Mouse (Mus musculus) c-Kit-positive CD71-positive TER-119-positive erythroid progenitor cells, embryonic 14.5 days (primary cell): ENCODE measurements around the gene Adora3.

Experiments
- DNase-seq: peaks from one replicate; pipeline ENCODE4 v3.0.0-alpha.2; 2013; ENCODE audit warnings: low spot score

The Adora3 gene

DNA sequence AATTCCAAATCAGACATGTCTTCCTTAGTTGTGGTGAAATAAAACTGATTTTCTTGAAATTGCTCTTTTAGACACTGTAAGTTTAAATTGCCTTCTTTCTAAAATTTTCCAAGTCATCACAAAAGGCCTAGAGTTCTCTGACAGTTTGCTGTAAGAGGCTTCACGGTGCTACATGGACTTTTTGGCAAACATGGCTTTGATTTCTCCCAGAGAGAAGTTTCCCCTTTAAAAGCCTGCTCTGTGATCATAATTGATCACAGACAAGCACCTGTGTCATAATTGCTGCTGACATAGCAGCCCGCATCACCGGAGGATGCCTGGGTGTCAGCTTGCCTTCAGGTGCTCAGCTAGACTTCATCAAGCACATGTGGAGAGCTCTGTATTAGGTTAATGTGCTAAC, at the start of gene Adora3, which contains the start of gene Tmigd3:
Adora3 (plus strand) TSS at position 301 of the 400 bp plus-strand sequence.
Tmigd3 (plus strand) TSS at position 346 of the 400 bp plus-strand sequence.
- no peak for DNase-seq

GRCm38 (mm10) chr3:105821504-105821903, 49.2 kb upstream of the Adora3 start:
- DNase-seq, result no peak

DNA sequence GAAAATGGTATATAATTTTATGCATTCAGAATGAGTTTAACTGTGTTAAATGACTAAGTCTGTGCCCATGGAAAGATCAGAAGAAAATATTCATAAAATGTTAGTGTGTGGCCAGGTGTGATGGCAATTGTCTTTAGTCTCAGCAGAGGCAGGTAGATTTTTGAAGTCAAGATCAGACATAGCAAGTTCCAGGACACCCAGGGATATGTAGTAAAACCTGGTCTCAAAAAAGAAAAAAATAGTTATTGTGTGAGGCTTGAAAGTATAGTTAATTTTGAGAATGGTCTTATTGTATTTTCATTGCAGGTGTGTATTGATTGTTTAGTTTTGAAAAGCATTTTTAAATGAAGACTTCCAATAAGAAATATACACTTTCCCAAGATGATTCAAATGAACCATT, 47.0 kb upstream of the Adora3 start:
- DNase-seq, result no peak

DNA sequence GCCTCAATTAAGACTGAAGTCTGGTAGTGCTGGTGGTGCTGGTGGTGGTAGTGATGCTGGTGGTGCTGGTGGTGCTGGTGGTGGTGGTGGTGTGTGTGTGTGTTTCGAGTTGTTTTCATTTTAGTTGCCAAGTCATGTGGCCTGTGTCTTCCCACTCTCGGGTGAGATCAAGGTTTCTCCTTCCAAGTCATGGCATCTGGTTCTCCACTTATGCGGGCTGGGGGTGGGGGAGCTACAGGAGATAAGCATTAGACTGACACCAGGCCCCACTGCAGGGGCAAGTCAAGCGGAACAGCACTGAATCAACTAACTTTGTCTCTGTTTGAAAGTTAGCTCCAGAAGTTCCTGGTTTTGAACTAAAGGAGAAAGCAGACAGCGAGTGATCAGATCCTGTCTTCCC, 46.6 kb upstream of the Adora3 start:
- DNase-seq, result no peak

DNA sequence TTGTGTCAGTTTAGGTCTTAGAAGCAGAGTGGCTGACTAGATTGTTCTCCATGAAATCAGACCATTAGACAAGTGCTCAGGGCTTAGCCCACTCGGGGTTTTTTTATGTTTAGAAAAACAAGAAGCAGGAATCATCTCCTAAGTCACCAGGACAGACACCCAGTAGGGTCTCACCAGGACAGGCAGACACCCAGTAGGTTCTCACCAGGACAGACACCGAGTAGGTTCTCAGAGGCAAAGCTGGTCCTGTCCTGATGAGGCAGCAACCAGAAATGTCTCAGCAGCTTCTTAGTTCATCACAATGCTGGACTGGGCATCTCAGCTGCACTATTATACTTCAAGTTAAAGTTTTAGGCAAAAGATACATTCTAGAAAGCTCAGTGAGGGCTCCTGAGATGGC, 46.0 kb upstream of the Adora3 start:
- DNase-seq, result no peak

DNA sequence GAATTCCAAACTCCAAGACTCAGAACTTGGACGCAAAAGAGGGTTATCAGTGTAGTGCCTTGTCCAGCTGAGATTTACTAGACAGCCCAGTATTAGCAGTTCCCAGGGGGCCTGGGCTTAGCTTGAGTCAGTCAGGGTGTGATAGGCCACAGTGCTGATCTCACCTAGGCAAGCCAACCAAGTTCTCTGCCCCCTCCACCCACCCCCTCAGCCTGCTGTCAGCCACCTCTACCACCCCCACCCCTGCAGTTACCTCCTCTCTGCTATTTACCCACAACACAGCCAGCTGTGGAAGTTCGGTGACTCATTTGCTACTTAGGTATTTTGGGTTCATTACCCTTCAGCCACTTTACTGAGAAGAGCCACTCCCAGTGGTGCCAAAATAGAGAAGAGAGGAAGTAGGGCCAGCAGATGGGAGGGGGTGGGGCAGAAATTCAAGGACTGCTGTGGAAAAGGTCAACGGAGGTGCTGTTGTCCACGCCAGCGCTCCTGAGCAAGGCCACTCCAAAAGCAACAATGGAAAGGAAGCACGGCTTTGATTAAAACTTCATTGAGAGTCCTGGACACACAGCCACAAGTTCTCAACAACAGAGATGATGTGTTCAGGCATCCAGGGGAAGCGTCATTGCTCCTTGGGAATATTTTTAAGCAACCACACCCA, 45.0 kb upstream of the Adora3 start:
- DNase-seq, result no peak

- DNase-seq, result no peak
Observed at GRCm38 (mm10) chr3:105831584-105831983, 39.1 kb upstream of the Adora3 start.

DNA sequence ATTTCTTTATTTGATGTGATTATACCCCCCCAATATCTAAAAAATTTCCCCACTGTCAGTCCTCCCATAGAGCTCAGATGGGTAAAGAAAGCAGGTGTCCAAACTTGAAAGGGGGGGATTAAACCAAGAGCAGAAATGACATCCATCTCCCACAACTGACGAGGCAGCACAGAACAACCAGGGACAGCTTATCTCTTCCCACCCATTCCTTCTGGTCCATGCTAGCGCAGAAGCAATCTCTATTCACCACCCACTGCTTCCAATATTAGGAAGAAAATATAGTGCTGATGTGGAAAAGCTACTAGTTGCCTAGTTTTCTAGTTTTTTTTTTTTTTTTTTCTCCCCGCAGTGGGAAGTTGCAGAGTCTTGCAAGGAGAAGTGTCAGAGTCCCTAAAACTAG, 34.8 kb upstream of the Adora3 start:
- no peak for DNase-seq

DNA sequence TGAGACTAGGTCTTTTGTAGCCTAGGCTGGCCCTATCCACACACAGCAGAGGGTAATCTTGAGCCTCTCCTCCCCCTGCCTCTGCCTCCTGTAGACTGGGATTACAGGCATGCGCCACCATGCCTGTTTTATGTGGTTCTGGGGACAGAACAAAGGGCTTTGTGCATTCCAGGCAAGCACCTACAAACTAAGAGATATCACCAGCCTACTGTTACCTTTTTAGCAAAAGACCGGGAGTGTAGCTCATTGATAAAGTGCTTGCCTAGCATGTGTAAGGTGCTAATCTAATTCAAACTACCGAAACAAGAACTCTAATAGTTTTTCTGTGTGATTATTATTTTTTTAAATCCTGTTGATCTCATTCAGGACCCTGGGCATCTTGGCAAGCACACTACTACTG, 33.8 kb upstream of the Adora3 start:
- DNase-seq, result no peak

GRCm38 (mm10) chr3:105838655-105839054, 32.0 kb upstream of the Adora3 start:
- no peak for DNase-seq

GRCm38 (mm10) chr3:105839836-105840235, 30.8 kb upstream of the Adora3 start:
- DNase-seq, result no peak

DNA sequence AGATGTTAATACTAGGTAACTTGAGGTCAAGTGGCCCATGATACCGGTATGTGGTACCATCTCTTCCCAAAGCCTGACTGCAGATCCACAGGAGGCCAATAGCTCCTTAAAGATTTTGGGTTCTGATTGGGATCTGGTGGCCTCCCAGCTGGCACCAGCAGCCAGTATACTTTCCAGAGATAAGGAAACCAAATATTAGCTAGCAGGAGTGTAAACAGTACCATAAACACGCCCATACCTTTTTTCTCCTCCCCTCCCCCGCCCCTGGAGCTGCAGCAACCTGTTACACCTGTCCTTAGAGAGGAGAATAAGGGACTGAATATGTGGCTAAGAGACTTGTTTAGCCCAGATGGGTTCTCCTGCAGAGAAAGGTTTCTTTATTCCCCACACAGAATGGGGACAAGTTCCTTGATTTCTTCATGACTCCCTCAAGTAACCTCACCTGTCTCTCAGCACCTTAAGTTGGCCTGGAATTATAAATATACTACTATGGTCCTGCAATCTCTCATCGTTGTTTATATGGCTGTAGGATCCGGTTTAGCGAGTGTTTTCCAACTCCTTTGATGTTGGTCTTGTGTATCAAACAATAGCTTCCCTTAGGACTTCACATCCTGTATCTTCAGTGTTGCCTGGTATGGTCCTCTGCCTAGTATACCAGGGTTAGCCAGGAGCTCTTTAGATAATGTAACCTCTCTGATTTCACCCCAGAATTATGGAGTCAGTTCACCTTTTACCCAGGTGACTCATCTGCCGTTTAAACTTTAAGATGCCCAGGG, 24.2 kb upstream of the Adora3 start:
- no peak for DNase-seq

- no peak for DNase-seq
Observed at GRCm38 (mm10) chr3:105853781-105854180, 16.9 kb upstream of the Adora3 start.

- DNase-seq, result no peak
Observed at GRCm38 (mm10) chr3:105854786-105855185, 15.9 kb upstream of the Adora3 start.

DNA sequence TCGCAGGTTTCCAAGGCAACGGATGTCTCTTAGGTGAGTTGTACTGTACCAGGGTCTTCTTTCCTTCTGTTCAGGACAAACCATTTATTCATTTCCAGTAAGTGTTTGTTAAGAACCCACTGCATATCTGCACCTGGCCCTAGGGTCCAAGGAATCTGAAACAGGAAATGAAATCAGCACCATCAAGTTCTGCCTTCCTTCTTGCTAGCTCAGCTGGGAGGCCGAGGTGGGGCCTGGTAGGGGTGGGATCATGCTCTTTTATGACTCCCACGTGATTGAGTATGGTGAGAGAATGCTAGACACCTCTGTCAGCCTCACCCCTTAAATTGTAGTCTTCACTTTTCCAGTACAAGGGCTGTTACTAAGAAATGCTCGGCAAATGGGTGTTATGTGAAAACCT, 13.1 kb upstream of the Adora3 start:
- no peak for DNase-seq

DNA sequence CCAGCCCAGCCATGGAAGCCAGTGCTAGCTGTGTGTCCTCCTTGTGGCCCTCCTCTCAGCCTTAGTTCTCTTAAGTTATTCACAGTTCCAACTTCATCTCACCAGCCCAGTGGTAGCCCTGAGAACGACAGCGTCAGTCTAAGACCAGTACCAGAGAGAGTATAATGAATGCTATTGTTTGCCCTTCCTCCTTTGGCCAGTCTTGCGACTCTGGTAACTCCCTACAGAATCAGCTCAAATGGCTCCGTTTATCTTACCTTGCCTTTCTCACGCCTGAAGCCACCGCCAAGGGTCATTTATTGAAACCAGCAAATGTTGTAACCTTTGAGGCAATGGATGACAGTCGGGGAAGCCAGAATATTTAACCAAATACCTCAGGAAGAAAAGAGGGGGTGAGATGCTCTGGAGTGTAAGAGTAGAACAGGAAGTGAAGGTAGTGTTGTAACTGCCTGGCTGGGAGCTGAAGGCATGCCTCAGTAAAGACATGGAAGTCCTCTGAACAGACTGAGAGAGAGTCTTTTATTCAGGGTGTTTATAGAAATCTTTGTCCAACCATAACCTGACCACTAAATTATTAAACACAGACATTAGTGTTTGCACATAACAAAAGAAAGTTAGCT, 8.8 kb upstream of the Adora3 start:
- DNase-seq, result no peak

DNA sequence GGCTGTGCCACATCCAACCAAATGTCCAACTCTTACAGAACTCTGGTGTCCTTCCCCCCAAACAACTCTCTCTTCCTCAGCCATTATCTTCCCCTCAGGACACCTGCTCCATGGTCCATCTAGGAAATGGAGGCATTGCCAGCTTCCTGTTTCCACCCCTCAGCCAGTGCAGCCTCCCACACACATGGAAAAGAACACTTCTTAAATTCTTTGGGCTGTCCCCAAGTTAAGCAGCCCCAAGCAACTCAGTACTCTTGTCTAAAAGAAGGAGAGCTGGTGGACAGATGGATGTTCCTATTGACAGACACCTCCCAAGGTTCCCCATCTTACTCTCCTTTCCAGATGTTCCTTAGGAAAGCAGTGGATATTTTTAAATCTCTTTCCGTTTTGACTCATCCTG, 6.5 kb upstream of the Adora3 start:
- DNase-seq, result no peak

GRCm38 (mm10) chr3:105865122-105865521, 5.5 kb upstream of the Adora3 start:
- no peak for DNase-seq

GRCm38 (mm10) chr3:105868135-105868534, 2.5 kb upstream of the Adora3 start:
- DNase-seq, result no peak

DNA sequence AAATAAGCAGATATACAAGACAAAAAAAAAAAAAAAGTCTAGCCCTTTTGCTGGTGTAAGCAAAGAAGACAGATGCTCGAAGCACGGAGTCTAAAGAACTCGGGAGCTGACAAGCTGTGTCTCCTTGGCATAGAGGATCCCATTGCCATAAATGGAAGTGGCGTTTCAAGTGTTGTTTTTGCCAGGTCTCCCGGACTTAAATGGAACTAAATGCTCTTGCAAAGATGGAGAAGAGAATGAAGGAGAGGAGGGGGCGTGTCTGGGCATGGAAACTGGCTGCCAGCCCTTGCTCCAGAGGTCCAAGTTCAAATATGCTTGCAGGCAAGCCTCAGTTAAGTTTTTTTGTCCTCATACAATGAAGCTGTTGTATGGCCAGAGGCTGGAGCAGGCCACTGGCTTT, 1.4 kb downstream of the Adora3 start:
- no peak for DNase-seq

GRCm38 (mm10) chr3:105872579-105872978, 1.9 kb downstream of the Adora3 start:
- DNase-seq, result no peak

DNA sequence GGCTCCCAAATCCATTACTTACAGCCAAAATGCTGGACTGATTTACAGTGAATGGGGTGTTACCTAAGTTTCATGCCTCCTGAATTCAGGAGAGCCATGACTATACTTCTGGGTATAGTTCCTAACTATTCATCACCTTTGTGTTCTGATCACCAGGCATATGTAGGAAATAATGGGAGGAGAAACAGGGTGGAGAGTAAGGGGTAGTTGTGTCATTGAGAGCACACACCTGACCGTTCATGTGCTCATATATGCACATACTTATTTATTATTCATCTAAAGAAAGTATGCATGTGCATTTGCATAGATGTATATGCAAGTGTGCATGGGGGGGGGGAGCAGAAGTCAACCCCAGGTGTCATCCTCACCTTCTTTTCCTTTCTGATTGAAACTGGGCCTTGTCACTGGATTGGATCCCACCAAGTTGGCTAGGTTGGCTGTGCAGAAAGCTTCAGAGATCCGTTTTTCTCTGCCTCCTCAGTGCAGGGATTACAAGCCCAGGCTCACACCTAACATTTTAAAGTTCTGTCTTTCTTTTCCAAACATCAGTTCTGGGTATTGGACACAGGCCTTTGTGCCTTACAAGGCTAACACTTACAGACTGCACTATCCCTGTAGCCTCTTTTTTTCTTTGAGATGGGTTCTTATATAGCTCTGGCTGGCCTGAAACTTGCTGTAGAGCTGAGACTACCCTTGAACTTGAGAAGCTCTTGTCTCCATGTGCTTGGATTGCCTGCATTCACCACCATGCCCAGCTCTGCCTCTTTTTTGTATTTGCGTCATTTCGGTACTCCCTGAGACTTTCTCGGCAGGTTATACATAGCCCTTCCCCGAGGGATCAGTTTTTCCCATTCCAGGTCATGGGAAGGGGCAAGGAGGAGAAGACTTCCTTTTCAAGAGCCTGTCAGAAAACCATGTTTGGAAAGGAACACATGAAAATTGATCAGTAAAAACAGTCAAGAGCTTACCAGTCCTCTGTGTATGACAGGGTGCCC, 3.1 kb downstream of the Adora3 start:
- DNase-seq, result no peak
